Mouse (Mus musculus) embryonic facial prominence, embryonic 10.5 days (tissue): ENCODE results near the gene Olfr54. TPM values are rescaled to one million over a fixed set of nuclear protein-coding genes. Genes with fewer than 3 reads are reported as not detected.
A peak's percentile ranks its signal among the peaks of the same experiment; 100 is the strongest.
"Not testable (repeated sequence)": the region's sequence is repeated elsewhere in the genome, so short reads cannot be mapped to it uniquely, and the experiment has no call there.

ENCODE experiments used
- DNase-seq: peaks from one replicate; pipeline ENCODE4 v3.0.0-alpha.2; 2017; ENCODE audit warnings: low spot score
- H3K27ac ChIP-seq: fragments of 300-500 bp; sonication (generic); replicated peaks from 2 replicates; pipeline ENCODE4 v1.5.1; 2016; ENCODE audit warnings: mild to moderate bottlenecking
- H3K27me3 ChIP-seq: fragments of 300-500 bp; sonication (generic); replicated peaks from 2 replicates; pipeline ENCODE4 v1.6.1; 2016; ENCODE audit warnings: low read depth, mild to moderate bottlenecking; ENCODE audit not compliant: poor library complexity, severe bottlenecking
- H3K36me3 ChIP-seq: fragments of 300-500 bp; sonication (generic); replicated peaks from 2 replicates; pipeline ENCODE4 v1.6.1; 2016; ENCODE audit warnings: mild to moderate bottlenecking, moderate library complexity
- H3K4me1 ChIP-seq: fragments of 300-500 bp; sonication (generic); 2 replicates; pipeline ENCODE4 v1.6.1; 2016
- H3K4me3 ChIP-seq: fragments of 300-500 bp; sonication (generic); 2 replicates; pipeline ENCODE4 v1.5.1; 2016; ENCODE audit warnings: mild to moderate bottlenecking, moderate library complexity
- H3K9me3 ChIP-seq: fragments of 300-500 bp; sonication (generic); 2 replicates; pipeline ENCODE4 v1.6.1; 2016; ENCODE audit warnings: mild to moderate bottlenecking
- WGBS: fragments of 180-500 bp; shearing (Covaris S2); methylation state at CpG from one replicate; pipeline ENCODE4 v1.1.7; 2016; 5-methylcytosine and 5-hydroxymethylcytosine counted together
- polyA plus RNA-seq: library from polyadenylated mRNA; unstranded; fragments of >200 nt; fragmentation: Nextera tagmentation; extraction: Ambion mirVana; gene quantifications from 2 replicates; pipeline ENCODE4 v1.2.1, GENCODE M21; 2016

Olfr54 gene
- polyA plus RNA-seq, result not detected in 2 replicates

DNA sequence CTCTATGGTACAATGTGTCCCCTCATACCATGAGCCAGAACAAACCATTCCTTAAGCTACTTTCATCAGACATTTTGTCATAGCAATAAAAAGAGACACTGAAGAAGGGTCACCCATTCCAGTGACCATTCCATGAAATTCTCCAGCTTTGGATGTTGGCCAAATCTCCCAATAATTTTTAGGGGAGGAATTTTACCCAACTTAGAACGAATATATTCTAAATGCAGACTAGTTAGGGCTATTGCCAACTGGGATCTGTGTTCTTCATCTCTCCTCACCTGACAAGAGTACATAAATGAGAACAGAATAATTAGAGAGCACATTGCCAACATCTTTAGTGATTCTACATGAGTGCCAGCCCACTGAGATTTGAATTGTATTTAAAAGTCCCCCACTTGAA lies at the start of gene Olfr54:
Gene Olfr54, plus strand, starts transcription at position 301 of the 400 bp plus-strand sequence.
- Histone ChIP-seq H3K27me3 (no peaks in the 10 kb centered on the region), H3K9me3 (0 out of 2 replicates have a peak, but pooled peaks cover 3% of the 10 kb centered on the region), H3K4me3 (no peak within 1 kb of the TSS), H3K36me3 (no peaks in the 10 kb centered on the region), H3K27ac (no peak within 1 kb of the TSS), H3K4me1 (no peaks in the 10 kb centered on the region)
- no peak for DNase-seq
- 77% methylated on average over 1 of the region's 1 CpGs for WGBS

DNA sequence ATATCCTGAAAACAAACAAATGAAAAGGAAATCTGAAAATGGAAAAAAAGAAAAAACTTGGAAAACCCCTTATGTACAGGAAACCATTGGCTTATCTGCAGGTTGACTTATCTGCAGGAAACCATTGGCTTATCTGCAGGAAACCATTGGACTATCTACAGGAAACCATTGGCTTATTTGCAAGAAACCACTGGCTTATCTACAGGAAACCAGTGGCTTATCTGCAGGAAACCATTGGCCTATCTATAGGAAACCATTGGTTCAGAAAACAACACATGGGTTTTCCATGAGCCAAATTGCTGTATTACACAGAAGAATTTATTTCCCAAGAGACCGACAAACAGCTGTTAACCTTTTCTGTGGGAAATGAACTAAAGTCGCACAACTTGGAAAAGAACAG lies 49.1 kb upstream of the Olfr54 start:
- H3K27me3 ChIP-seq, result no peaks in the 10 kb centered on the region
- no peaks in the 10 kb centered on the region for H3K4me1 ChIP-seq
- H3K36me3 ChIP-seq, result no peaks in the 10 kb centered on the region
- H3K4me3 ChIP-seq, result no peak overlapping the region
- DNase-seq, result no peak
- 83% methylated on average over 2 of the region's 2 CpGs for WGBS
- no peak overlapping the region for H3K27ac ChIP-seq
- H3K9me3 ChIP-seq, result no peaks in the 10 kb centered on the region

GRCm38 (mm10) chr11:50966230-50966629 lies 47.8 kb upstream of the Olfr54 start, which contains the start of gene Olfr1378:
Gene Olfr1378, plus strand, starts transcription at chr11:50966530.
- Histone ChIP-seq H3K27me3 (no peaks in the 10 kb centered on the region), H3K27ac (no peak within 1 kb of the TSS), H3K4me3 (no peak within 1 kb of the TSS), H3K4me1 (no peaks in the 10 kb centered on the region), H3K36me3 (no peaks in the 10 kb centered on the region), H3K9me3 (no peaks in the 10 kb centered on the region)
- 89% methylated on average over 11 of the region's 11 CpGs for WGBS
- DNase-seq, result no peak

DNA sequence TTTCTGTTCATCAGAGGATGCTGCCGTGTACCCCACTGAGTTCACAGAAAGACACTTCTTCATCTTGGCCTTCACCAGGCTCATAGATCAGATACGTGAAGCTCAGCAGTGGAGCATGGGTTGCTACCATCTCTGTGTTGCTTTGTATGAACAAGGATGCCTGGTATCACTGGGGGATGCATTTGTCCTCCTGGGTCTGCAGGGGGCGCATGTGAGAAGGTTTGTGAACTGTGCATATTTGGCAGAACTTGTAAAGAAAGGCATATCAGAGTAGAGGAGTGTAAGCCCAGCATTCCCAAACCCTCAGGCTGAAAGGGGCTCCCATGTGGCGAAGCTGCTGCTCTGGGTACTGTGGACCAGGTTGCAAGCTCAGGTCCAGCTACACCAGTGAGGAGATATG lies 36.8 kb upstream of the Olfr54 start:
- Histone ChIP-seq H3K36me3 (no peaks in the 10 kb centered on the region), H3K4me3 (no peak overlapping the region), H3K9me3 (no peaks in the 10 kb centered on the region), H3K27ac (no peak overlapping the region), H3K4me1 (no peaks in the 10 kb centered on the region), H3K27me3 (no peaks in the 10 kb centered on the region)
- 70% methylated on average over 4 of the region's 4 CpGs for WGBS
- DNase-seq, result no peak

DNA sequence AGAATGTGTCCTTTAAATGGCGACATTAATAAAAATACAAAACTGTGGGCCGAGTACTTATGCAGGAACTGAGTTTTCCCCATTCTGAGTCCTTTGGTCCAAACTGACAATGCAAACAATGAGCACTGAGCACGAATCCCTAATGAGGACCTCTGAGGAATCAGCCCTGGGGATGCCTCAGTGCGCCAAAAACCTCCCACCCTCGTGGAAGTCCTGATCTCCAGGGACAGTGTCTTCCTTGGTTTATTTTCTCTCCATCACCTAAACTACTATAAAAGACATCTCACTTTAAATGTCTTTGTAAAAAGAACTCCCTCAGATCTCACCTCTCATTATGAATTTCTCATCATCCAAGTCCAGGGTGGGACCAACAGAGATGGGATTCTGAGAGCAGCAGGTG lies 32.4 kb upstream of the Olfr54 start, which contains the start of gene Olfr1377:
Gene Olfr1377, plus strand, starts transcription at position 301 of the 400 bp plus-strand sequence.
- Histone ChIP-seq H3K27ac (no peak within 1 kb of the TSS), H3K9me3 (no peaks in the 10 kb centered on the region), H3K4me1 (no peaks in the 10 kb centered on the region), H3K36me3 (no peaks in the 10 kb centered on the region), H3K4me3 (no peak within 1 kb of the TSS), H3K27me3 (no peaks in the 10 kb centered on the region)
- 75% methylated on average over 5 of the region's 5 CpGs for WGBS
- no peak for DNase-seq

- Histone ChIP-seq H3K4me3 (no peak within 1 kb of the TSS), H3K27ac (no peak within 1 kb of the TSS), H3K36me3 (no peaks in the 10 kb centered on the region), H3K4me1 (no peaks in the 10 kb centered on the region), H3K27me3 (no peaks in the 10 kb centered on the region), H3K9me3 (no peaks in the 10 kb centered on the region)
- WGBS, result 81% methylated on average over 5 of the region's 5 CpGs
- DNase-seq, result no peak
These were observed 10.7 kb upstream of the Olfr54 start, which contains the start of gene Olfr51 for GRCm38 (mm10) chr11:51003296-51003695. Gene Olfr51, plus strand, starts transcription at chr11:51003596.

GRCm38 (mm10) chr11:51011821-51012220 lies 2.2 kb upstream of the Olfr54 start:
- DNase-seq, result no peak
- Histone ChIP-seq H3K36me3 (no peaks in the 10 kb centered on the region), H3K9me3 (0 out of 2 replicates have a peak, but pooled peaks cover 3% of the 10 kb centered on the region), H3K27me3 (no peaks in the 10 kb centered on the region), H3K27ac (no peak overlapping the region), H3K4me1 (no peaks in the 10 kb centered on the region), H3K4me3 (no peak overlapping the region)
- 88% methylated on average over 5 of the region's 5 CpGs for WGBS

DNA sequence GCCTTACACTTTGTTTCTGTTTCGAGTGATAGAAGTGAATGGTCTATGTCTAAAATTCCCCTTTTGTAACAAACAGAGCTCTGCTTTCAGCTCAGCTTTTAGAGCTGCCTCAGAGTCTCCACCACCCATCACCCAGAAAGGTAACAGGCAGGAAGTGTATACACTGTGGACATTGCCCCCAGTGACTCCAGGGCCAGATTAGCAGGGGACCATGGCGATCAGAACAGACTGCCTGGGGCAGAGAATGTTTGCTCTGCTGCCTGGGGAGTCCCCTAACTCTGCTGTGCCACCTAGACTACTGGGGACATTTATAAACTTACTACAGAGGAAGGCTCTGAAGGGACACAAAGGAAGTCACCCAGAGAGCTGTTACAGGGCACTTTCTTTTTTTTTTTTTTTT lies 2.3 kb downstream of the Olfr54 start:
- Histone ChIP-seq H3K4me1 (no peaks in the 10 kb centered on the region), H3K4me3 (no peak overlapping the region), H3K27me3 (no peaks in the 10 kb centered on the region), H3K36me3 (no peaks in the 10 kb centered on the region), H3K9me3 (0 out of 2 replicates have a peak, but pooled peaks cover under 1% of the 10 kb centered on the region), H3K27ac (no peak overlapping the region)
- WGBS, result 46% methylated on average over 2 of the region's 2 CpGs
- no peak for DNase-seq

DNA sequence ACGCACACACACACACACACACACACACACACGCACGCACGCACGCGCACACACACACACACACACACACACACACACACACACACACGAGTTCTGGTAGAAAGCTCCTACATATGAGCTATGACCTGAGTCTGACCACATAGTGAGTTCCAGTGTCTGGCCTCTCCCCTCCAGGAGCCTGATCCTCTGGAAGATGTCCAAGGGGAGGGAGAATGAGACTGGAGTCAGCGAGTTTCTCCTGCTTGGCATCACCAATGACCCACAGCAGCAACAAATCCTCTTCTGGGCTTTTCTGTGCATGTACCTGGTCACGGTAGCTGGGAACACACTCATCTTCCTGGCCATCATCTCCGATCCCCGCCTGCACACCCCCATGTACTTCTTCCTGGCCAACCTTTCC lies 12.8 kb downstream of the Olfr54 start:
- H3K36me3 ChIP-seq, H3K9me3 ChIP-seq, H3K4me1 ChIP-seq, H3K27me3 ChIP-seq, H3K27ac ChIP-seq, H3K4me3 ChIP-seq, DNase-seq: not testable (repeated sequence)
- WGBS, result 84% methylated on average over 11 of the region's 11 CpGs

DNA sequence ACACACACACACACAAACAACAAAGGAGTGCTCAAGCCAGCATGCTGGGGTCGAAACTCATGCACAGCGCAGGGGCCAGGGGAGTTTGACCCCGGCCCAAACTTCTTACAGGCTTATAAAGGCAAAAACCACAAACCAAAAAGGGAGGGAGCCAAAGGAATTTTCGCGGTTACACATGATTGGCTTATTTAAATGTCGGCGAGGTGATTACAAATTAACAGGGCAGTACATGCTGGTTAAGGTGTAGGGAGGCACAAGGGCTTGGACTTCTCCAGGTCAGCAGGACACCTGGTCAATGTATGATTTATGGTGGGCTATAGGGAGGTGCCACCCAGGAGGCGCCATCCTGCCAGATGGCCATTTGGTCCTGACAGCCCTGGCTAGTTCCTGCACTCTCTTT lies 15.3 kb downstream of the Olfr54 start:
- WGBS, result 76% methylated on average over 8 of the region's 8 CpGs
- not testable (repeated sequence) for H3K36me3 ChIP-seq, H3K4me1 ChIP-seq, H3K9me3 ChIP-seq, H3K4me3 ChIP-seq, DNase-seq, H3K27me3 ChIP-seq, H3K27ac ChIP-seq

DNA sequence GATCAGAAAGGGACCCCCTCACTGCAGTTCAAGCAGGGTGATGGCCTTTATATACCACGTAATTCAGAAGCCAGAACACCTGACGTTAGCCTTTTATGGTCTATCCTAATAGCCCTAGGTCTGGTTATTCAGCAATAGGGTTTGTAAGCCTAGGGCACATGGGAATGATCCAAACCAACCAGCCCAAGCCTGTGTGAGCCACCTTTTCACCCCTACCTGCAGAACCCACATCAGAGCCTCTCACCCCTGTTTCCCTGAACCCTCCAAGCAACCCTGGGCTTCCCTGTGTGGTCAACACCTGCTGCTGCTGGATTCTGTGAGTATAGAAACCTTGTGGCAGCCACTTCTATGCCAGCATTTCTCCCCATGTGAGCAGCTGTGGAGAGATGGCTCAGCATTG lies 16.2 kb downstream of the Olfr54 start:
- 85% methylated on average over 2 of the region's 2 CpGs for WGBS
- Histone ChIP-seq H3K36me3 (no peaks in the 10 kb centered on the region), H3K27ac (no peak overlapping the region), H3K9me3 (no peaks in the 10 kb centered on the region), H3K4me3 (no peak overlapping the region), H3K27me3 (no peaks in the 10 kb centered on the region), H3K4me1 (no peaks in the 10 kb centered on the region)
- DNase-seq, result no peak

DNA sequence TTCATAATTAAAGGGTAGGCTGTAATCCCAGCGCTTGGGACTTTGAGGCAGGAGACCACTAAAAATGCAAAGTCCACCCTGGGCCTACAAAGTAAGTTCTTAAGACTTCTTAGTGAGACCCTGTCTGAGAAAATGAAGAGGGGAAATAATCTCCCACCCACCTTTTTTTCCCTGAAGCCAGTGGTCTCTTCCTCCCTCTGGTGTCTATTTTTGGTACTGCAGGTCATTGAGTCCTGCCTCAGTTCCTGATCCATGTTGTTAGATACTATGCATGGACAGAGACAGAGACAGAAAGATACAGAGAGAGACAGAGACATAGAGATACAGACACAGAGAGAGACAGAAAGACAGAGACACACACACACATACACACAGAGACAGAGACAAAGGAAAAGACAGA lies 18.8 kb downstream of the Olfr54 start:
- WGBS, result 37% methylated on average over 1 of the region's 1 CpGs
- no peaks in the 10 kb centered on the region for H3K36me3 ChIP-seq
- H3K4me1 ChIP-seq, result no peaks in the 10 kb centered on the region
- peak; percentile 31 for DNase-seq
- no peaks in the 10 kb centered on the region for H3K27me3 ChIP-seq
- H3K27ac ChIP-seq, result no peak overlapping the region
- no peak overlapping the region for H3K4me3 ChIP-seq
- H3K9me3 ChIP-seq, result 0 out of 2 replicates have a peak, but pooled peaks cover 3% of the 10 kb centered on the region

GRCm38 (mm10) chr11:51034141-51034540 lies 20.1 kb downstream of the Olfr54 start:
- not testable (repeated sequence) for H3K4me1 ChIP-seq, DNase-seq, H3K36me3 ChIP-seq, H3K27me3 ChIP-seq, H3K9me3 ChIP-seq, H3K4me3 ChIP-seq, H3K27ac ChIP-seq

DNA sequence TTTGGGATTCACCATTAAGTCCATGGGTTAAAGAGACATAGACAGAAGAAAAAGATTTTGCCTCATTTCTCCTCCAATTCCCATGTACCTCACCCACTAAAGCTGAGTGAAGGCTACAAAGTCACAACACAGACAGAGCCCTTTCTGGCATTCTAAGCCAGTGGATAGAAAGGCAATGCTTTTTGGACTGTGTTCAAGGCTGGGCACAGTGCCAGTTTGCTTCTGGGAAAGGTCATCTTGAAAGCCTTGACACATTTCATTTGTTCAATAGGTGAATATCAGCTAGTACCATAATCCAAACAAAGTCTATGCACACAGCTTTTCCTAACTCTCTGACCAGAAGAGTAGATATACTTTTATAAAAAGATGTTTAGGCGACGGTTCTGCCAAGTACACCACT lies 21.9 kb downstream of the Olfr54 start:
- Histone ChIP-seq H3K4me1 (no peaks in the 10 kb centered on the region), H3K4me3 (no peak overlapping the region), H3K36me3 (no peaks in the 10 kb centered on the region), H3K27me3 (no peaks in the 10 kb centered on the region), H3K9me3 (0 out of 2 replicates have a peak, but pooled peaks cover 3% of the 10 kb centered on the region), H3K27ac (no peak overlapping the region)
- WGBS, result 90% methylated on average over 2 of the region's 2 CpGs
- no peak for DNase-seq
